In the genomic region with DNA sequence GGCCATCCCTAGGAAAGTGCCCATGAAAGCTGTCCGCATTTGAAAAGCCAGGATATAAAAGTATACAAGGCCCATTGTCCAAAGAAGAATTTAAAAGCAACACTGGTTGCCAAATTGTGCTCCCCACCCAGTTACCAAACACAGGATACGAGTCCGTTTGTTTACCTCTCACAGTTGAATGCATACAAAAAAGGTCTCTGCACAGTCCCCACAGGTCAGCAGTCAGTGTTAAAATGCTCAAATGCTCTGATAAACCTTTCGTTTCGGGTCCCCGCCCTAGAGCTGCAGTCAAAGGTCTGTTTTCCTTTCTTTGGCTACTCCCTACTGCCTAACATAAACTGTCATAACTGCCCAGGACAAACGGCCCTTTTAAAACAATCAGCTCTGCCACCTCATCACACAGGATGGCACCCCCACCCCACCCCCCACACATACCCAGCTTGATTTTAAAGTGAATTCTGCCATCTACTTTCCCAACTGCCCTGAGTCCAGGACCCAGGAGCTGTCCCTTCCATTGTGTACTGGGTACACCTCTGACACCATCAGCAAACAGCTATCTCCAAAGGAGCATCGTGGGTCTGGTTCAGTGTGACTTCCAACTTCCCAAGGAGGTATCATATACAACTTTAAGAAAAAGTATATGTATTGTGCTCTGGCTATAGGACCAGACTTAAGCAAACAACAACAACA, we compare ENCODE assay signal across 12 mouse cellular contexts.
DNase-seq lines count a peak whose midpoint lies in the region; ATAC-seq and TF ChIP-seq lines count a peak whose summit lies in the region.
"Had no signal": no experiment of that assay in that cellular context is flagged by ENCODE, and none has a peak within 500 bp of the region (broad histone marks: within the 10 kb centered on the region; RNA-seq: fewer than 3 reads in every experiment).

No protein-coding gene starts in this region.

- H3K27ac ChIP-seq in gastrocnemius, adult 2 months, result peak overlapping the region; percentile 68
- no peak overlapping the region for H3K27ac ChIP-seq in liver, embryonic 14.5 days
- H3K27ac ChIP-seq in small intestine, adult 2 months (ENCODE audit: insufficient read depth, low read depth, low read length), result peak overlapping the region; percentile 27
- H3K27ac ChIP-seq: limb, embryonic 15.5 days had no signal

- TF ChIP-seq EP300 in liver, embryonic 14.5 days (IDR thresholded peaks at IDR 0.05; ENCODE audit: low read depth), result peak; percentile 25; the same call in 1 of the 2 replicates

- no peak overlapping the region for H3K4me2 ChIP-seq in liver, embryonic 14.5 days (ENCODE audit: low read depth)
- H3K4me2 ChIP-seq: limb, embryonic 15.5 days had no signal

- DNase-seq in gastrocnemius, adult 2 months, result no peak
- DNase-seq in gastrocnemius, postnatal 4 days (ENCODE audit: low spot score in 2 of 2), result no peak
- DNase-seq in kidney, postnatal 14 days, result peak; percentile 34
- DNase-seq in kidney, postnatal 4 days, result no peak
- DNase-seq in liver, embryonic 14.5 days (ENCODE audit: low read depth in 3 of 3, low spot score in 3 of 3), result peak in 1 of 3 experiments; percentile 28
- DNase-seq in cerebellum, adult 11-12 months, result no peak
- no peak for DNase-seq in left cerebral cortex, adult 11 months (ENCODE audit: low spot score)
- DNase-seq: embryo, embryonic 11 days; thymus, postnatal 36 days had no signal

- no peaks in the 10 kb centered on the region for H3K27me3 ChIP-seq in liver, embryonic 14.5 days (ENCODE audit: control insufficient read depth, insufficient read depth, low read length)
- H3K27me3 ChIP-seq in small intestine, adult 2 months (ENCODE audit: control insufficient read depth, insufficient read depth, low read length), result no peaks in the 10 kb centered on the region
- H3K27me3 ChIP-seq: limb, embryonic 15.5 days had no signal

- 38% methylated on average over 8 of the region's 8 CpGs for WGBS in liver, embryonic 14.5 days (ENCODE audit: insufficient replicate concordance)
- 28% methylated on average over 8 of the region's 8 CpGs for WGBS in small intestine, adult 2 months

- H3K4me1 ChIP-seq in liver, embryonic 14.5 days (replicated peaks; ENCODE audit: control insufficient read depth in 2 of 2, insufficient read depth in 2 of 2, low read length in 1 of 2), result peaks cover 0 to 23% of the 10 kb centered on the region in 2 experiments; a peak in 2 of 4 replicates
- H3K4me1 ChIP-seq in small intestine, adult 2 months (ENCODE audit: control insufficient read depth, insufficient read depth, insufficient read length, low read length), result peaks cover 7% of the 10 kb centered on the region; the same call in 1 of the 2 replicates

- no peak overlapping the region for H3K9ac ChIP-seq in liver, embryonic 14.5 days (replicated peaks)
- H3K9ac ChIP-seq: limb, embryonic 15.5 days had no signal

- ATAC-seq in liver, embryonic 14.5 days (ENCODE audit: insufficient read depth), result peak; percentile 59

- no peak overlapping the region; the same call in 1 of the 2 replicates for H3K4me3 ChIP-seq in gastrocnemius, adult 2 months
- H3K4me3 ChIP-seq in liver, embryonic 14.5 days (ENCODE audit: insufficient read depth in 1 of 2, low read depth in 2 of 2, low read length in 2 of 2), result no peak overlapping the region
- no peak overlapping the region for H3K4me3 ChIP-seq in small intestine, adult 2 months (ENCODE audit: low read depth, low read length)
- H3K4me3 ChIP-seq: limb, embryonic 15.5 days; myocyte had no signal

- intact Hi-C loops in gastrocnemius, adult 2 months (cut with DNase I), result no loop called here

- H3K36me3 ChIP-seq in liver, embryonic 14.5 days (replicated peaks; ENCODE audit: control insufficient read depth, insufficient read depth, low read depth), result no peaks in the 10 kb centered on the region; the same call in none of the 2 replicates
- peaks cover 47% of the 10 kb centered on the region for H3K36me3 ChIP-seq in small intestine, adult 2 months (ENCODE audit: control insufficient read depth, insufficient read depth, low read length)

- TF ChIP-seq POLR2A in small intestine, adult 2 months (IDR thresholded peaks at IDR 0.05; ENCODE audit: low read depth, low read length), result no peak

- no peaks in the 10 kb centered on the region for H3K9me3 ChIP-seq in liver, embryonic 14.5 days (ENCODE audit: control insufficient read depth, low read length)
- H3K9me3 ChIP-seq: limb, embryonic 15.5 days had no signal

- TF ChIP-seq CTCF in gastrocnemius, adult 2 months (IDR thresholded peaks at IDR 0.05), result no peak
- TF ChIP-seq CTCF in liver, embryonic 14.5 days (IDR thresholded peaks at IDR 0.05; ENCODE audit: low read depth), result no peak
- TF ChIP-seq CTCF in small intestine, adult 2 months (IDR thresholded peaks at IDR 0.05; ENCODE audit: extremely low read depth, insufficient read length, insufficient replicate concordance, low read depth, low read length), result no peak
